Mouse (Mus musculus): Measurements from ENCODE around the gene H2afj.

- TF ChIP-seq CTCF (IDR thresholded peaks at IDR 0.05; ENCODE audit: borderline replicate concordance, insufficient read depth, low read length) (no peak), POLR2A (IDR thresholded peaks at IDR 0.05; ENCODE audit: low read depth, low read length) (no peak)
Measured at GRCm38 (mm10) chr6:136800710-136801109, 7.3 kb upstream of the H2afj start.
